Mouse (Mus musculus) hindbrain, embryonic 13.5 days (tissue): Measurements from ENCODE around the gene Krt6b. TPM values are rescaled to one million over a fixed set of nuclear protein-coding genes. Genes with fewer than 3 reads are reported as not detected.
"Not testable (repeated sequence)": the region's sequence is repeated elsewhere in the genome, so short reads cannot be mapped to it uniquely, and the experiment has no call there.

Experiments used
- ATAC-seq: fragments of 200-750 bp; cut with Nextera tagmentation; 2 replicates; pipeline ENCODE4 v1.8.0; 2017; ENCODE audit warnings: moderate TSS enrichment; ENCODE audit not compliant: low FRiP score
- H3K27ac ChIP-seq: fragments of 300-500 bp; sonication (generic); 2 replicates; pipeline ENCODE4 v1.5.1; 2015; ENCODE audit warnings: inconsistent platforms, mild to moderate bottlenecking, moderate library complexity
- H3K27me3 ChIP-seq: fragments of 300-500 bp; sonication (generic); 2 replicates; pipeline ENCODE4 v1.6.1; 2015; ENCODE audit warnings: mild to moderate bottlenecking, inconsistent platforms
- H3K36me3 ChIP-seq: fragments of 300-500 bp; sonication (generic); 2 replicates; pipeline ENCODE4 v1.6.1; 2015; ENCODE audit warnings: mild to moderate bottlenecking, inconsistent platforms
- H3K4me1 ChIP-seq: fragments of 300-500 bp; sonication (generic); replicated peaks from 2 replicates; pipeline ENCODE4 v1.6.1; 2015; ENCODE audit warnings: inconsistent platforms
- H3K4me2 ChIP-seq: fragments of 300-500 bp; sonication (generic); 2 replicates; pipeline ENCODE4 v1.6.1; 2015; ENCODE audit warnings: inconsistent platforms, mild to moderate bottlenecking, moderate library complexity
- H3K4me3 ChIP-seq: fragments of 300-500 bp; sonication (generic); 2 replicates; pipeline ENCODE4 v1.5.1; 2015; ENCODE audit warnings: mild to moderate bottlenecking, inconsistent platforms
- H3K9ac ChIP-seq: fragments of 300-500 bp; sonication (generic); 2 replicates; pipeline ENCODE4 v1.6.1; 2015; ENCODE audit warnings: mild to moderate bottlenecking, inconsistent platforms
- H3K9me3 ChIP-seq: fragments of 300-500 bp; sonication (generic); 2 replicates; pipeline ENCODE4 v1.6.1; 2016; ENCODE audit warnings: inconsistent platforms
- WGBS: fragments of 180-500 bp; shearing (Covaris S2); methylation state at CpG from one replicate; pipeline ENCODE4 v1.1.7; 2015; 5-methylcytosine and 5-hydroxymethylcytosine counted together
- microRNA-seq: library from miRNA; unstranded; fragments of <30 nt; microRNA quantifications from one replicate; pipeline ENCODE4, GENCODE M21; 2016
- polyA plus RNA-seq: library from polyadenylated mRNA; unstranded; fragments of >200 nt; fragmentation: Nextera tagmentation; extraction: Ambion mirVana; gene quantifications from 2 replicates; pipeline ENCODE4 v1.2.1, GENCODE M21; 2015

Gene Krt6b
- polyA plus RNA-seq, 1 experiment from 2014 or later, result not detected

DNA sequence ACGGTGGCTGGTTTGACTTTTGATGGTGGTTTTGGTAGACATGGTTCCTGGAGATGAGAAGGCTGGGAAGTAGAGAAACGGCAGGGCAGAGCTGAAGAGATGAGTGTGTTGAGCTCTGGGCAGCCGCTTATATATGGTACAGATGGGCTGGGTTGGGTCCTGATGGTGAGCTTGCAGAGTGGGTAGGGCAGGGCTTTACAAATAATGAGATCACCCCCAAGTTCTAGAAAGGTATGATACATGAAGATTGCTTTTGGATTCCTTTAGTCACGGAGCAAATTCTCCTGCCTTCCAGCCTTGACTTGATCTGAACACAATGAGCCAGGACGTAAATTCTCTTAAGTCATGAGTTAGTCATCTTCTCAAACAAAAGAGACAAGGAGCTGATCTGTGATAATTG, 14.1 kb upstream of the Krt6b start, which contains the start of gene Krt6a:
Krt6a (minus strand) TSS at position 101 of the 400 bp plus-strand sequence.
- H3K36me3 ChIP-seq, result no peaks in the 10 kb centered on the region
- H3K9me3 ChIP-seq, result no peaks in the 10 kb centered on the region
- 91% methylated on average over 5 of the region's 5 CpGs for WGBS
- H3K4me2 ChIP-seq, result no peak within 1 kb of the TSS
- no peak within 1 kb of the TSS for H3K4me3 ChIP-seq
- 0 out of 2 replicates have a peak, but pooled peaks cover 2% of the 10 kb centered on the region for H3K27me3 ChIP-seq
- ATAC-seq, result no peak
- H3K4me1 ChIP-seq, result no peaks in the 10 kb centered on the region
- no peak within 1 kb of the TSS for H3K9ac ChIP-seq
- no peak within 1 kb of the TSS for H3K27ac ChIP-seq

DNA sequence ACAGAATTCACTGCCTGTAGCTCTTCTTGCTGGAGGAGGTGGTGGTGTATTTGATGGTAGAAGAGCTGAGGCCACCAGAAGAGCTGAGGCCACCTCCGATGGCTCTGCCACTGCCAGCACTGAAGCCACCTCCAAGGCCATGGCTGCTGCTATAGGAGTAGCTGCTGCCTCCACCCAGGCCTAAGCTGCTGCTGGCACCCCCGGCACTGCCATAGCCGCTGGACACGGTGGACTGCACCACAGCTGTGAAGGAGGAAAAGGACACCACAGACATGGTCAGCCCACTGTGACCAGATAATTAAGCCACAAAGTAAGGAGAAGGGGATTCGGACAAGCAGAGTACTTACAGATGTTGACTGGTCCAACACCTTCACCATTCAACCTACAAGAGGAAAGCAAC, 10.4 kb upstream of the Krt6b start:
- H3K27ac ChIP-seq, H3K27me3 ChIP-seq, ATAC-seq, H3K36me3 ChIP-seq, H3K9ac ChIP-seq, H3K4me2 ChIP-seq, H3K4me1 ChIP-seq, H3K9me3 ChIP-seq, H3K4me3 ChIP-seq: not testable (repeated sequence)
- 92% methylated on average over 5 of the region's 5 CpGs for WGBS

DNA sequence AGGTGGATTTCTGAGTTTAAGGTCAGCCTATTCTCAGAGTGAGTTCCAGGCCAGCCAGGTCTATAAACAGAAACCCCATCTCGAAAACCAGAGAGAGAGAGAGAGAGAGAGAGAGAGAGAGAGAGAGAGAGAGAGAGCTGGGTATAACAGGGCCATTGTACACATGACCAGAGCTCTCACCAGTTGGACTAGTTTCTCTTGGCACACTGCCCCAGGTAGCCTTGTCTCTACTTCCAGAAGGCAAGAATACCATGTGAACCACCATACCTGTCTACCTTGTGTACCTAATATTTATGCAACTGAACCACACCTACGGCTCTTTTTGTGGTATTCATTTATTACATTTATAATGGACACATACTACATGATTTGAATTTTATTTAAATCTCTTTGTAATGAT, 8.1 kb upstream of the Krt6b start:
- no peak for ATAC-seq
- Histone ChIP-seq H3K9me3 (no peaks in the 10 kb centered on the region), H3K27ac (no peak overlapping the region), H3K36me3 (no peaks in the 10 kb centered on the region), H3K27me3 (no peaks in the 10 kb centered on the region), H3K4me3 (no peak overlapping the region), H3K4me1 (no peaks in the 10 kb centered on the region), H3K4me2 (no peak overlapping the region), H3K9ac (no peak overlapping the region)
- 80% methylated on average over 2 of the region's 2 CpGs for WGBS

DNA sequence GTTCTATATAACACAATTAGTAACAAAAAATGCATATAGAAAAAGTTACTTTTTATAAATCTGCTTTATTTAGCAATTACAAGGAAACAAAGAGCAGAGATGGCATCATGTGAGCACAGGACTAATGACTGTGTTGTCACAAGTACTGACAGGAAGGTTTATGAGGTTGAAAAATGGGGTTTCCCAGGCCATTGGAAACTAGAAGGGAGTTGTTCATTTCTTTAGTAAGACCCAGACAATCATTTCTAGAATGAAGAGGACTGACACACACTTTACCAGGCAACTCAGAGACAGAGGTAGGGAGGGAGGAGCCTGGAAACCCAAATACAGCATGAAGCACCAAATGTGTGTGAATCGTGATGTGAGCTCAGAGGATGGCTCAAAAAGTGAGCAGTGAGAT, 4.1 kb downstream of the Krt6b start:
- H3K27me3 ChIP-seq, result no peaks in the 10 kb centered on the region
- no peaks in the 10 kb centered on the region for H3K4me1 ChIP-seq
- no peak overlapping the region for H3K4me3 ChIP-seq
- H3K9me3 ChIP-seq, result no peaks in the 10 kb centered on the region
- 96% methylated on average over 1 of the region's 1 CpGs for WGBS
- no peak overlapping the region for H3K4me2 ChIP-seq
- no peak for ATAC-seq
- no peak overlapping the region for H3K9ac ChIP-seq
- no peak overlapping the region for H3K27ac ChIP-seq
- no peaks in the 10 kb centered on the region for H3K36me3 ChIP-seq

DNA sequence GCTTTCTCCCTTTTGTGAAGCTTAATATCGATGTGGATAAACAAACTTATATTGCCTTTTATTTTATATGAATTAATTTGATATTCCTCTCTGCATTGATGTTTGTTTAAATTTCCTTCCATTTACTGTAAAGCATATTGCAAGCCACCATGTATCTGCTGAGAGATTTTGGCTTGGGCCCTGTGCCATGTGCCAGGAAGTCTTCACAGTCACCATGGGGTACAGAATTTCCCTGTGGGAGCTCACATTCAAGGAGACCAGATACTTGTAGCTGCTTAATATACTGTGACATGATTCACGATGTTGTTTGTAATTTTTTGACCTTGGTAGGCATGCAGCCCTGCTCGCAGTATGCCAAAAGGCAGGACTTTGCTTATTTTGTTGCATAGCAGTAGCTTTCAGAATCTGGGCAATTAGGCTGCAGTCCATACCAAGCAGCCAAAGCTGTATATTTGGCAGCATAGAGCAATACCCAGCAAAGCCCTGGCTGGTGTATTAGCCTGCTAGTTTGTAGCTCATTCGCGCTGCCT, 27.3 kb downstream of the Krt6b start:
- H3K9ac ChIP-seq, result no peak overlapping the region
- 87% methylated on average over 5 of the region's 5 CpGs for WGBS

DNA sequence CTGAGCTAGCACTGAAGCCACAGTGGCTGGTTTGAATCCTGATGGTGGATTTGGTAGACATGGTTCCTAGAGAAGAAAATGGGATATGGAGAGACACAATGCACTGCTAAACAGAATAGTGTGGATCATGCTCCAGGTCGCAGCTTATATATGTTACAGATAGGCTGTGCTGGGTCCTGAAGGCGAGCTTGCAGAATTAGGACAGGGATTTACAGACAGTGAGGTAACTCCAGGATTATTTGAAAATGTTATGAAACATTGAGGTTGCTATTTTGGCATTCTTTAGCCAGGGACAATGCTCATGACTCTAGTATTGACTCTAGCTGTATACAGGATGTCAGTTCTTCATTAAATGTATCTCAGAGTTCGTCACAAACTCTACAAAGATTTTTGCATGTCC, 32.8 kb downstream of the Krt6b start, which contains the start of gene Gm5478:
Gm5478 (minus strand) TSS at position 101 of the 400 bp plus-strand sequence.
- no peaks in the 10 kb centered on the region for H3K27me3 ChIP-seq
- WGBS, result 89% methylated on average over 3 of the region's 3 CpGs
- no peak within 1 kb of the TSS for H3K4me3 ChIP-seq
- H3K4me2 ChIP-seq, result no peak within 1 kb of the TSS
- H3K9ac ChIP-seq, result no peak within 1 kb of the TSS
- no peak within 1 kb of the TSS for H3K27ac ChIP-seq
- H3K9me3 ChIP-seq, result no peaks in the 10 kb centered on the region
- ATAC-seq, result no peak
- no peaks in the 10 kb centered on the region for H3K4me1 ChIP-seq
- H3K36me3 ChIP-seq, result no peaks in the 10 kb centered on the region

More for the DNA sequence above, 27.3 kb downstream of the Krt6b start:
- H3K27ac ChIP-seq, result no peak overlapping the region
- no peak overlapping the region for H3K4me3 ChIP-seq
- no peak for ATAC-seq
- no peaks in the 10 kb centered on the region for H3K4me1 ChIP-seq
- H3K36me3 ChIP-seq, result no peaks in the 10 kb centered on the region
- no peaks in the 10 kb centered on the region for H3K27me3 ChIP-seq
- no peak overlapping the region for H3K4me2 ChIP-seq
- H3K9me3 ChIP-seq, result no peaks in the 10 kb centered on the region

DNA sequence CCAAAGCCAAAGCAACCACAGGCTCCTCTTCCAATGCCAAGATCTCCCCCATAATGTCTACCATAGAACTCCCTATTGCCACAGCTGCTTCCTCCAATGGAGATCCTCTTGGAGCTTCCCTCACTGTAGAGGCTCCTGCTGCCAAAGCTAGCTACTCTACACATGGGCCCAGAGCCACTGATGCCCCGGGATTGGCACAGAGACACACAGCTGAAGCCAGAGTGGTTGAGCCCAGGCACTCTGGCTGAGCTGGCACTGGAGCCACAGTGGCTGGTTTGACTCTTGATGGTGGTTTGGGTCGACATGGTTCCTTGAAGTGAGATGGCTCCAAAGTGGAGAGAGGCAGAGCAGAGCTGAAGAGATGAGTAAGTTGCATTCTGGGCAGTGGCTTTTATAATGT, 52.2 kb downstream of the Krt6b start, which contains the start of gene Gm5414:
Gm5414 (minus strand) TSS at position 305 of the 400 bp plus-strand sequence.
- ATAC-seq, result no peak
- WGBS, result 74% methylated on average over 2 of the region's 2 CpGs
- H3K9me3 ChIP-seq, result no peaks in the 10 kb centered on the region
- no peak within 1 kb of the TSS for H3K4me3 ChIP-seq
- H3K27ac ChIP-seq, result no peak within 1 kb of the TSS
- H3K36me3 ChIP-seq, result no peaks in the 10 kb centered on the region
- no peak within 1 kb of the TSS for H3K9ac ChIP-seq
- H3K4me1 ChIP-seq, result no peaks in the 10 kb centered on the region
- H3K27me3 ChIP-seq, result no peaks in the 10 kb centered on the region
- H3K4me2 ChIP-seq, result no peak within 1 kb of the TSS

Small RNAs within 50 kb of the gene (microRNA-seq; reads per million reads assigned to microRNA genes)
- gene Gm44323, result not detected
- not detected for gene Gm44342
- not detected for gene Gm44383
- gene Gm44479, result not detected

Other genes with a start within 250 kb of the Krt6b start
- gene Krt87, start 241.5 kb downstream of the Krt6b start, polyA plus RNA-seq, result 0.19 and 0.23 TPM in 2 replicates
- not detected in 2 replicates for gene Krt88, start 232.5 kb downstream of the Krt6b start, polyA plus RNA-seq
- gene Krt81, start 216.5 kb downstream of the Krt6b start, polyA plus RNA-seq, result not detected in 2 replicates
- gene Krt86, start 206.8 kb downstream of the Krt6b start, polyA plus RNA-seq, result not detected in 2 replicates
- gene Krt83, start 188.8 kb downstream of the Krt6b start, polyA plus RNA-seq, result not detected in 2 replicates
- gene Gm49425, start 163.0 kb downstream of the Krt6b start, polyA plus RNA-seq, result not detected in 2 replicates
- gene Krt84, start 147.5 kb downstream of the Krt6b start, polyA plus RNA-seq, result 0.16 TPM in 1 of 2 replicates, not detected in the other
- gene Krt82, start 129.6 kb downstream of the Krt6b start, polyA plus RNA-seq, result not detected in 2 replicates
- 0.08 TPM in 1 of 2 replicates, not detected in the other for gene Krt90, start 117.3 kb downstream of the Krt6b start, polyA plus RNA-seq
- gene Krt75, start 106.4 kb downstream of the Krt6b start, polyA plus RNA-seq, result 0.05 and 0.13 TPM in 2 replicates
- gene Gm5414, start 52.1 kb downstream of the Krt6b start, polyA plus RNA-seq, result not detected in 2 replicates
- not detected in 2 replicates for gene Gm5478, start 32.9 kb downstream of the Krt6b start, polyA plus RNA-seq
- gene Krt6a, start 14.0 kb upstream of the Krt6b start, polyA plus RNA-seq, result not detected in 2 replicates
- gene Krt5, start 32.6 kb upstream of the Krt6b start, polyA plus RNA-seq, result 0.12 and 0.38 TPM in 2 replicates
- gene Krt71, start 62.8 kb upstream of the Krt6b start, polyA plus RNA-seq, result 0.31 and 0.45 TPM in 2 replicates
- gene Krt72, start 106.2 kb upstream of the Krt6b start, polyA plus RNA-seq, result not detected in 2 replicates
- gene Krt73, start 122.1 kb upstream of the Krt6b start, polyA plus RNA-seq, result 1.6 and 2.4 TPM in 2 replicates
- gene Krt2, start 137.9 kb upstream of the Krt6b start, polyA plus RNA-seq, result not detected in 2 replicates
- gene Krt1, start 170.5 kb upstream of the Krt6b start, polyA plus RNA-seq, result 7.6 TPM in 2 replicates
- gene Krt77, start 189.4 kb upstream of the Krt6b start, polyA plus RNA-seq, result 0.10 TPM in 1 of 2 replicates, not detected in the other
- not detected in 2 replicates for gene Krt76, start 212.6 kb upstream of the Krt6b start, polyA plus RNA-seq
- gene Krt4, start 244.4 kb upstream of the Krt6b start, polyA plus RNA-seq, result not detected in 2 replicates